Mouse (Mus musculus): Measurements from ENCODE around the gene Lcn12. TPM values are rescaled to one million over a fixed set of nuclear protein-coding genes. Genes with fewer than 3 reads are reported as not detected.

Gene Lcn12
- total RNA-seq, 1 experiment from 2014 or later, result not detected

- DNase-seq, result no peak
These were observed 2.8 kb upstream of the Lcn12 start for GRCm38 (mm10) chr2:25496462-25496861.

- no peak for DNase-seq
These were observed 723 bp downstream of the Lcn12 start for GRCm38 (mm10) chr2:25492988-25493387.

GRCm38 (mm10) chr2:25488671-25489068 lies 5.0 kb downstream of the Lcn12 start:
- DNase-seq, result peak; percentile 55

- no peak for DNase-seq
These were observed 5.6 kb downstream of the Lcn12 start for GRCm38 (mm10) chr2:25487965-25488670.

DNA sequence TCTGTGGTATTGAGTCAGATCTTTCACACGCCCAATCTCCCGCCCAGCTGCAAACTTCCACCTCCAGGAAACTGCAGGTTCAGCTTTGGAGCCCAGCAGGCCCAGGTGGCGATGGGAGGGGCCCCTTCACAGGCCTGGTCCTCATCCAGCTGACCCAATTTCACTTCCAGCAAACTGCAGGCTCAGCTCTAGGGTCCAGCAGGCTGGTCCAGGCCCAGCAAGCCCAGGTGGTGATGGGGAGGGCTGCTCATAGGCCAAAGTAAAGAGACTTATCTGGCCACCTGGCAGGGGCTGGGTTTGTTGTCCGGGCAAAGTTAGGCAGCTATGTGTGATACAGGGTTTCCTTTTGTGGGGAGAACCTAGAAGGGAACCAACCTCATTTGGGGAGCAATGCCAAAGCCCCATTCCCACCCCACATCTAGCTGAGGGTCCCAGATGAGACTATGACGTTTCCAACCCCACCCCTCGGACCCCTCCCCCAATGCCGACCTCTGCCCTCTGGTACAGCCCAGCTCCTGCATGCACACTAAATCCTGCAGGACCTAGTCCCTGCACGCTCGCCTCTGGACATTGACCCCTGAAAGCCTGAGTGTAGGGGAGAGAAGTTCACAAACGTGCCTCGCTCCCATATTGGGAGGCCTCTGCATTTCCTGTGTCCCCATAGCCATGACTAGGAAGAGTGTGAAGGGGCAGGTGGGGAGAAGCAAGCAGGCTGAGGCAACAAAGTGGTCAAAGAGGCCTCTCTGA lies 8.6 kb downstream of the Lcn12 start:
- DNase-seq, result no peak

GRCm38 (mm10) chr2:25482969-25483368 lies 10.7 kb downstream of the Lcn12 start:
- peak; percentile 65 for DNase-seq

DNA sequence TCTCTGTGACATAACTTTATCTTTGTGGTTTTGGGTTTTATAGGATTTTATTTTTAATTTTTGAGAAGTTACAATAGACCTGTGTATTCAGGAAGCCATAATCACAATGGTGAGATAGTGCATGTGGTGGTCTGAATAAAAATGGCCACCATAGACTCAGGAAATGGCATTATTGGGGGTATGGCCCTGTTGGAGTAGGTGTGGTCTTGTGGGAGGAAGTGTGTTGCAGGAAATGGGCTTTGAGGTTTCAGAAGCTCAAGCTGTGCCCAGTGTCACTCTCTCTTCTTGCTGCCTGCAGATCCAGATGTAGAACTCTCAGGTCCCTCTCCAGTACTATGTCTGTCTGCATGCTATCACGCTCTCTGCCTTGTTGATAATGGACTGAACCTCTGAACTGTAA lies 13.2 kb downstream of the Lcn12 start:
- DNase-seq, result no peak

GRCm38 (mm10) chr2:25479551-25480311 lies 14.0 kb downstream of the Lcn12 start:
- DNase-seq, result peak; percentile 55

- peak; percentile 78 for DNase-seq
These were observed 15.6 kb downstream of the Lcn12 start for GRCm38 (mm10) chr2:25477967-25478675.

- no peak for DNase-seq
These were observed 16.2 kb downstream of the Lcn12 start for GRCm38 (mm10) chr2:25477541-25477940.

GRCm38 (mm10) chr2:25472550-25472949 lies 21.2 kb downstream of the Lcn12 start:
- DNase-seq, result no peak

DNA sequence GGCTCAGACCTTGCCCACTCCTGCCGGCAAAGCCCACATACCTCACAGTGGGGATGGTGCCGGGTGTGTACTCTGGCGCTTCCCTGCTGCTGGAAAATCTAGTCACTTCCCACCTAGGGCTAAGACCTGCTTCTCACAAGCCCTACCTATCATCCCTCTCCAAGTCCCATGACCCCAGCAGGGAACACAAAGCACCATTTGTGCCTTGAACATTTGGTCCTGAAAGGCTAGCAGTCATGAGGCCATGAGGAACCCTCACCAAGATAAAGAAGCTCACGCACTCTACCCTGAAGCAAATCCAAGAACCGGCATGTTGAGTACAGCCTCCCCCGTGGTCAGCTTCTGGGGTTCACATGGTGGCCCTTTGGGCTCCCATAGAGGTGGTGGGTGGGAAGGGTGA lies 23.7 kb downstream of the Lcn12 start, which contains the start of gene Ptgds:
Gene Ptgds, minus strand, starts transcription at position 78 of the 400 bp plus-strand sequence.
- no peak for DNase-seq

DNA sequence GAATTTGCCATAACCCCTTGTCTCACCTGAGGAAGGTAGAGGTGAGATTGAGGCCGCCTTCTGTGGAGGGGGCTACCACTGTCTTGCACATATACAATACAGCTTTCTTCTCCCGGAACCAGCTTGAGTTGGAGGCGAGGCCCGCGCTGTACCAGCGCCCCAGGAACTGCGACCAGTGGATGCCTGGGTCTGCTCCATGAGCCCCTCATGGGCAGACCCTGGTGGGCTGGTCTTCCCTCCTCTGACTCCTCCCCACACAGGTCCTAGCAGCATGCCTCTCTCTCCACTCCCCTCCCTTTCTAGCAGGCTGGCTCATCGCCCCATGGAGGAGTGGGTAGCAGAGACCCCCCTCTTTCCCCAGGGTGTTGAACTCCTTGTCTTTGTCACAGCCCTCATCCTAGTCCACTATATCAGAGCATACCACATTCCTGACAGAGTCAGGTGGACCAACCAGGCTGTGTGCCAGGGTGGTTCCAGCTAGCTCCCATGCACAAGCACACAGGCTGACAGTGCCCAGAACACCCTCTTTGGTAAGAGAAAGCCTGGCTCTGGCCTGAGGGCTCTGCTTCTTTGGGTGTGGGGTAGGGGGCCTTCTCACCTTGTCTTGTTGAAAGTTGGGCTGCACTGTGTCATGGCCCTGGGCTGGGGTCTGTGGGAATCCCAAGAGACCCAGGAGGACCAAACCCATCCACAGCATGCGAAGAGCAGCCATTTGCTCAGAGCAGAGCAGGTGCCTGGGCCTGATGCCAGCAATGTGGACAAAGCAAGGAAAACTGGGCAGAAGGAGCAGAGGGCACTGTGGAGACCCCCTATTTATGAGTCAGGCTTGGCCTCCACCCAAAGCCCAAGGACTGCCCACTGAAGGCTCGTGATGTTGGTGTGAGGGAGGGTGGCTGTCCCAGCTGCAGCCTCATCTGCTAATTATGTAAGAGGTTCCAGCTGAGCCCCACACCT lies 24.5 kb downstream of the Lcn12 start:
- DNase-seq, result no peak

GRCm38 (mm10) chr2:25467606-25468303 lies 26.0 kb downstream of the Lcn12 start:
- no peak for DNase-seq

DNA sequence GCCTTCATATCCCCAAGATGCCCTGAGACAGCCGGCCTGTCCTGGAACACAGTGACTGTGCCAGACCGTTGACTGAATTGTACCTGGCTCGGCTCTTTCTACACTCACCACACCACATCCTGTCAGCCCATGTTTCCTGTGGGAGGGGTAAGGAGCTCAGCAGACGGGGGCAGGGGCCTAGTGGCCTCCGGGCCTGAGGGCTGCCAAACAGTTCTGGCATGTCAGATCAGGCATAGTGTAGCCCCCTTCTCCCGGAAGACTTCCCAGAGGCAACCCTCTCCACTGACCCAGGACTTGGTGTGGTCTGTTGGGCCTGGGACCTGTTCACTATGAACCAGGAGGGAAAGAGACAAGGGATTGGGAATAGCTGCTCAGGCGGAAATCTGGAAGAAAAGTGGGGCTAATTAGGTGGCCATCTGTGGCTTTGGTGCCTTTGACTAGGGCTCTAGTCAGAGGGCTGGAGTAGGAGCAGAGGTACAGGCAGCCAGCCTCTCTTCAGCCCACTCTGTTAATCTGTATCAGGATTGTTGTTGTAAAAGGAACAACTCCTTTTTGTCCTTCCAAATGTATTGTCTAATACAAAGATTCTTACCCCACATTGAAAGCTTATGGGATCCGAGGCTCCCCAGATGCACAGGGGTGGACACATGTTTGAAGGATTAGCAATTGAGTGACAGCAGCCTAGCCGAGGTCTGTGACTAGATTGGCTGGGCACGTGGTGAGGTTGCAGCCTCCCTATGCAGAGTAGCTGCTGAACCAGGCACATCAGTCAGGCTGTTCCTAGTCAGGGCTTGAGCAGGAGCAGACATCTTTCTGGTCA lies 27.7 kb downstream of the Lcn12 start:
- peak; percentile 39 for DNase-seq

DNA sequence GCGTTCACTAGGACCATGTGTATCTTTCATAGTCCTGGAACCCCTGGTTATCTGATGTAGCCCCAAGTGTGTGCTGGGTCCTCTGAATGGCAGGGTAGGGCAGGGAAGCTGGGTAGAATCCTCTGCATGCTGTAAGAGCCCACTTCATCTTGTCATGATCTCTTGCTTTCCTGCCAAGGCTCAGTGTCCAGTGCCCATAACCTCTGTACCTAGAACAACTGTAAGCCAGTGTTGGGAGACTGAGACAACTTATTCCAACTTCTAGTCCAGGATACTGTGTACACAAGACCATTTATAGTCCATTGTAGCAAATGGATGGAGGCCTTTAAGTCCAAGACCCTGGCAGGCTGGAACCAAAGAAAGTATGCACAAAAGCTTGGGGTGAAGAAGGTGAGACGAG lies 28.5 kb downstream of the Lcn12 start:
- no peak for DNase-seq

DNA sequence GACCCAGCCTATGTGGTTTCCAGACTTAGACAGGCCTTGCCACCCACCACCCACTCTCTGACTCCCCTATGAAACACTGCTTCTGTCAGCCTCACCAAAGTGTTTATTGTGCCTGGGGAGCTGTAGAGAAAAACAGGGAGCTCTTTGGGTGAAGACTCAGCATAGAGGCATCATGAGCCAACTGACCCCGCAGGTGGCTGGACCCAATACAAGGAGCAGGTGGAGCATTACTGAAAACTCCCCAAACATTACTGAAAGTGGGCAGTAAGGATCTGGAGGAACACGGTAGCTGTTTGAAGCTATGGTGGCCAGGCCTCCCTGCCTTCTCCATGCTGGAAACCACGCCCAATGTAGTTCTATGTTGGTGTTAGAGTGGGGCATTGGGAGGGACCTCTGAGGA lies 30.1 kb downstream of the Lcn12 start:
- no peak for DNase-seq

GRCm38 (mm10) chr2:25461407-25461806 lies 32.3 kb downstream of the Lcn12 start:
- DNase-seq, result no peak

- peak; percentile 95 for DNase-seq
These were observed 33.0 kb downstream of the Lcn12 start, which contains the start of gene Paxx for GRCm38 (mm10) chr2:25460551-25461309. TSS of gene Paxx (minus strand) at chr2:25461094.
